20 mouse cellular contexts compared by ENCODE assay signal in genomic region chr2:44081241-44081640, GRCm38 (mm10).
"Had no signal": no experiment of that assay in that cellular context is flagged by ENCODE, and none has a peak within 500 bp of the region (broad histone marks: within the 10 kb centered on the region; RNA-seq: fewer than 3 reads in every experiment).

No protein-coding gene starts in this region.

- H3K27me3 ChIP-seq: liver, embryonic 13.5 days; liver, embryonic 15.5 days; lung, embryonic 15.5 days; megakaryocyte, embryonic 14.5 days; midbrain, embryonic 13.5 days; midbrain, embryonic 15.5 days; stomach, embryonic 15.5 days had no signal

- H3K27ac ChIP-seq: liver, embryonic 13.5 days; liver, embryonic 15.5 days; lung, embryonic 15.5 days; macrophage; midbrain, embryonic 13.5 days; midbrain, embryonic 15.5 days; stomach, embryonic 15.5 days; stomach, postnatal 0 days had no signal

- DNase-seq: liver, embryonic 13.5 days; liver, postnatal 0 days; lung, adult 2 months; lung, postnatal 14 days; lung, postnatal 36 days; right cerebral cortex, postnatal 14 days; thymus, adult 2 months; thymus, postnatal 25 days; thymus, postnatal 4 days had no signal

- H3K36me3 ChIP-seq: liver, embryonic 13.5 days; liver, embryonic 15.5 days; lung, embryonic 15.5 days; midbrain, embryonic 13.5 days; midbrain, embryonic 15.5 days; stomach, embryonic 15.5 days had no signal

- ATAC-seq: liver, postnatal 0 days; lung, postnatal 0 days; midbrain, embryonic 13.5 days; midbrain, embryonic 15.5 days had no signal

- H3K9me3 ChIP-seq: liver, embryonic 13.5 days; liver, embryonic 15.5 days; lung, embryonic 15.5 days; megakaryocyte, embryonic 14.5 days; midbrain, embryonic 13.5 days; midbrain, embryonic 15.5 days; stomach, embryonic 15.5 days had no signal

- H3K4me3 ChIP-seq: liver, embryonic 13.5 days; liver, embryonic 15.5 days; lung, embryonic 15.5 days; megakaryocyte, embryonic 14.5 days; midbrain, embryonic 13.5 days; midbrain, embryonic 15.5 days; myocyte; stomach, embryonic 15.5 days had no signal

- H3K4me2 ChIP-seq: liver, embryonic 13.5 days; liver, embryonic 15.5 days; lung, embryonic 15.5 days; midbrain, embryonic 11.5 days; midbrain, embryonic 13.5 days; midbrain, embryonic 15.5 days; stomach, embryonic 15.5 days had no signal

- H3K9ac ChIP-seq: liver, embryonic 13.5 days; liver, embryonic 15.5 days; liver, postnatal 0 days; lung, embryonic 15.5 days; midbrain, embryonic 13.5 days; midbrain, embryonic 15.5 days; stomach, embryonic 15.5 days had no signal

- H3K4me1 ChIP-seq: liver, embryonic 13.5 days; liver, embryonic 15.5 days; lung, embryonic 15.5 days; midbrain, embryonic 13.5 days; midbrain, embryonic 15.5 days; stomach, embryonic 15.5 days had no signal
